Mouse (Mus musculus) ES-E14 (cell line): Measurements from ENCODE around the gene Myo1d. TPM values are rescaled to one million over a fixed set of nuclear protein-coding genes. Genes with fewer than 3 reads are reported as not detected.
A peak's percentile ranks its signal among the peaks of the same experiment; 100 is the strongest.

ENCODE experiments used
- DNase-seq: peaks from one replicate; pipeline ENCODE4 v3.0.0-alpha.2; 2013; ENCODE audit warnings: low read depth, low spot score
- H3K27ac ChIP-seq: 2 replicates; pipeline ENCODE4 v1.5.1; 2012; ENCODE audit warnings: low read depth, mild to moderate bottlenecking, low read length, moderate library complexity, mixed read lengths; ENCODE audit not compliant: poor library complexity, insufficient read depth, severe bottlenecking
- H3K36me3 ChIP-seq: 2 replicates; pipeline ENCODE4 v1.6.1; 2012; ENCODE audit warnings: mild to moderate bottlenecking, low read length, moderate library complexity, mixed read lengths; ENCODE audit not compliant: control insufficient read depth, poor library complexity, insufficient read depth, severe bottlenecking
- H3K4me1 ChIP-seq, 2 experiments: fragments of 150-350 bp in 1 of 2; sonication (generic) in 1 of 2; 2 replicates each; pipeline ENCODE4 v1.6.1; 2012; ENCODE audit warnings: low read length in 2 of 2, mild to moderate bottlenecking in 1 of 2, mixed read lengths in 1 of 2; ENCODE audit not compliant: control insufficient read depth in 2 of 2, insufficient read depth in 2 of 2, poor library complexity in 1 of 2
- H3K4me3 ChIP-seq, 2 experiments: fragments of 150-350 bp in 1 of 2; sonication (generic) in 1 of 2; 2 replicates each; pipeline ENCODE4 v1.5.1; 2012; ENCODE audit warnings: low read length in 2 of 2, low read depth in 1 of 2, mild to moderate bottlenecking in 1 of 2, mixed read lengths in 1 of 2; ENCODE audit not compliant: insufficient read depth in 1 of 2, poor library complexity in 1 of 2, severe bottlenecking in 1 of 2
- H3K9ac ChIP-seq: 2 replicates; pipeline ENCODE4 v1.6.1; 2012; ENCODE audit warnings: low read depth, mild to moderate bottlenecking, low read length, mixed read lengths; ENCODE audit not compliant: poor library complexity, insufficient read depth, severe bottlenecking
- H3K9me3 ChIP-seq: fragments of 150-350 bp; sonication (generic); 2 replicates; pipeline ENCODE4 v1.6.1; 2012; ENCODE audit warnings: low read depth, mild to moderate bottlenecking, low read length; ENCODE audit not compliant: control insufficient read depth, insufficient read depth
- CHD2 ChIP-seq: IDR thresholded peaks from 2 replicates; pipeline ENCODE4 v1.6.1; 2014; ENCODE audit warnings: mild to moderate bottlenecking, low read depth, low read length, inconsistent platforms
- HCFC1 ChIP-seq: IDR thresholded peaks from 2 replicates; pipeline ENCODE4 v1.6.1; 2012; ENCODE audit warnings: low read length, inconsistent platforms, borderline replicate concordance; ENCODE audit not compliant: insufficient read depth
- MAFK ChIP-seq: IDR thresholded peaks from 2 replicates; pipeline ENCODE4 v1.6.1; 2014; ENCODE audit warnings: mild to moderate bottlenecking, low read depth, low read length, inconsistent platforms; ENCODE audit not compliant: insufficient read depth
- ZC3H11A ChIP-seq: IDR thresholded peaks from 2 replicates; pipeline ENCODE4 v1.6.1; 2012; ENCODE audit warnings: low read depth, mild to moderate bottlenecking, inconsistent platforms, low read length, borderline replicate concordance
- ZNF384 ChIP-seq: IDR thresholded peaks from 2 replicates; pipeline ENCODE4 v1.6.1; 2012; ENCODE audit warnings: low read depth, low read length, inconsistent platforms
- in situ Hi-C, 2 experiments: fragments of 600-800 bp; cut with MboI; formaldehyde crosslinking; loops; one replicate each; pipeline ENCODE4 v1.15.1; 2025; ENCODE audit warnings: low sequenced_read_pairs in 2 of 2, inconsistent platforms in 1 of 2; ENCODE audit not compliant: unreplicated experiment in 2 of 2
- total RNA-seq: library from RNA; depleted of rRNA; stranded (reverse); fragments of 300-350 nt; gene quantifications from 2 replicates; pipeline ENCODE4 v1.2.3, GENCODE M21; 2012

The Myo1d gene
- total RNA-seq, 1 experiment = 2.9 TPM

DNA sequence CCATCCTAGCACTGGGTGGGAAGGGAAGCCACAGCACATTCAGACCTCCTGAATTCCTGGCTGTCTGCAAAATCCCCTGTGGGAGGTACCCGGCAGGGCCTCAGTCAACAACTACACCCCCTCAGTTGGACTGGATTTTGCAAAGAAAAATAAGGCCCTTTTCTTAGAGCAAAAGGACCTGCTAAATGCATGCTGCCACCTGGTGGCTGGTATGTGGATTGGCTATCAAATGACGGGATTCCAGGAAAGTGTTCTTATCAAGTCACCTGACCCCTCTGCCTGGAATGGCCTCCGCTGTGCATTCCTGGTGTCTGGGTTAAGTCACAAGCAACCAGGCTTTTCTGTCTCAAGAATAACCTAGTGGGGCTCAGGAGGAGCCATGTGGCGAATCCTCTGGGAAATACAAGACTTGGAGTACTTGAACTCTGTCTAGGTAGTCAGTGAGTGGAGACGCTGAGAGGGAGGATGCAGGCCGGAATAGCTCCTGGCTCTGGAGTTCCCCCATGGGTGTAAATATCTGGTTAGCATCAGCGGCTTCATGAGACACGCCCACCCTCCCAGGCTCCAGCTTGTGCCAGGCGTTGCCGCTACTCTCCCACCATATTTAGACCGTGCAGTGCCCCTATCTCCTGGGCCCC is 38.4 kb upstream of the Myo1d start:
- no peaks in the 10 kb centered on the region for H3K9me3 ChIP-seq
- peak overlapping the region; percentile 67 for H3K9ac ChIP-seq
- peak overlapping the region; percentile 54 to 59 for H3K4me3 ChIP-seq
- peak; percentile 98 for DNase-seq
- no peaks in the 10 kb centered on the region for H3K36me3 ChIP-seq
- peak overlapping the region; percentile 64; the same call in 1 of the 2 replicates for H3K27ac ChIP-seq
- peaks cover 5 to 22% of the 10 kb centered on the region in 2 experiments for H3K4me1 ChIP-seq
- no peak for TF ChIP-seq MAFK
- no peak for TF ChIP-seq ZC3H11A
- TF ChIP-seq HCFC1 = no peak
- peak; percentile 64 for TF ChIP-seq CHD2
- in situ Hi-C loops = no loop called here

- Histone ChIP-seq H3K4me1 (peaks cover 5 to 32% of the 10 kb centered on the region in 2 experiments), H3K4me3 (no peak overlapping the region), H3K27ac (no peak overlapping the region), H3K36me3 (no peaks in the 10 kb centered on the region; the same call in 1 of the 2 replicates), H3K9me3 (no peaks in the 10 kb centered on the region), H3K9ac (no peak overlapping the region)
- TF ChIP-seq HCFC1 (no peak), ZC3H11A (no peak), CHD2 (no peak), MAFK (no peak), ZNF384 (no peak)
- in situ Hi-C loops = no loop called here
- no peak for DNase-seq
Measured at GRCm38 (mm10) chr11:80815354-80815753, 35.5 kb upstream of the Myo1d start.

DNA sequence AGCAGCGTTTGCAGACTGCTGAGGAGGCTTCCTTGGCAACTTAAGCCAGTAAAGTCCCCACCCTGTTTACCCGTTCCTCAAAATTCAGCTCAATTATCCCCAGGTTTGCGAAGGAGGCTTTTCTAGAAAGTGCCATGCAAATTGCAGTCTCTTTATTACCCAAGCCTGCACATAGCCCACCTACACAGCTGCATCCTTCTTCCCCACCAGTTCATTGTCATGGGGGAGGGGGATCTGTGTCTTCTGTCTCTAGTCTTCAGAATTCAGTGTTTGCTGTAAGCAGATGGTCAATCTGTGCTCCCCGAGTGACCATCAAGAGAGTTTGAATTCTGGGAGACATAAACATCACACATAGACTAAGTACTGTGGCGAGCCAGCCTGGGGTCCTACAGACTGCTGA is 31.3 kb upstream of the Myo1d start:
- no peak for TF ChIP-seq HCFC1
- TF ChIP-seq ZC3H11A = no peak
- TF ChIP-seq ZNF384 = no peak
- no peak for TF ChIP-seq CHD2
- no peak for TF ChIP-seq MAFK
- Histone ChIP-seq H3K27ac (no peak overlapping the region), H3K36me3 (no peaks in the 10 kb centered on the region; the same call in 1 of the 2 replicates), H3K4me1 (peaks cover 0 to 21% of the 10 kb centered on the region in 2 experiments; a peak in 2 of 4 replicates), H3K9me3 (no peaks in the 10 kb centered on the region), H3K4me3 (peak overlapping the region in 1 of 2 experiments; percentile 61; a peak in 1 of 4 replicates), H3K9ac (no peak overlapping the region)
- DNase-seq = no peak
- in situ Hi-C loops = no loop called here

GRCm38 (mm10) chr11:80809993-80810821 is 30.4 kb upstream of the Myo1d start, which contains the start of gene Tmem98:
TSS of gene Tmem98 (plus strand) at chr11:80810175.
- no peak for TF ChIP-seq HCFC1
- no peak for TF ChIP-seq MAFK
- no peak for TF ChIP-seq ZC3H11A
- TF ChIP-seq ZNF384 = no peak
- TF ChIP-seq CHD2 = no peak
- no peaks in the 10 kb centered on the region; the same call in 1 of the 2 replicates for H3K36me3 ChIP-seq
- H3K4me3 ChIP-seq = peak within 1 kb of the TSS; percentile 61 to 72
- no peak within 1 kb of the TSS for H3K27ac ChIP-seq
- in situ Hi-C loops = no loop called here
- H3K9me3 ChIP-seq = no peaks in the 10 kb centered on the region
- no peak for DNase-seq
- peaks cover 0 to 21% of the 10 kb centered on the region in 2 experiments; a peak in 2 of 4 replicates for H3K4me1 ChIP-seq
- peak within 1 kb of the TSS; percentile 77 for H3K9ac ChIP-seq
